Mouse (Mus musculus) T-helper 17 cell (primary cell): Measurements from ENCODE around the gene Rab3b.

Source experiments
- in situ Hi-C, 2 experiments: fragments of 300-600 bp; cut with MboI, MseI; formaldehyde crosslinking; loops; 1 replicate in 1 of 2; 2 replicates in 1 of 2; pipeline ENCODE4 v1.15.1; 2025; ENCODE audit warnings: high pct_unique_total_duplicates in 2 of 2

Rab3b gene

GRCm38 (mm10) chr4:108878963-108879822, at the start of gene Rab3b:
TSS of gene Rab3b (plus strand) at chr4:108879063.
- in situ Hi-C loops, result loop anchor here in 1 of 2 experiments (10.0 kb wide), 1 partner anchor 286 kb away; no protein-coding TSS in a partner anchor

GRCm38 (mm10) chr4:108830698-108831097, 48.2 kb upstream of the Rab3b start:
- in situ Hi-C loops, result loop anchor here in 1 of 2 experiments (25.0 kb wide), 1 partner anchor 832 kb away; the partner anchor contains the start of gene Cdkn2c

- in situ Hi-C loops, result loop anchor here in 1 of 2 experiments (25.0 kb wide), 1 partner anchor 829 kb away; the partner anchor contains the start of gene Cdkn2c
Measured at GRCm38 (mm10) chr4:108832916-108833827, 45.7 kb upstream of the Rab3b start, which contains the start of gene Btf3l4. TSS of gene Btf3l4 (minus strand) at chr4:108833614.

- in situ Hi-C loops, result loop anchor here in 1 of 2 experiments (25.0 kb wide), 1 partner anchor 829 kb away; the partner anchor contains the start of gene Cdkn2c
Measured at GRCm38 (mm10) chr4:108833828-108834114, 45.1 kb upstream of the Rab3b start.

- in situ Hi-C loops, result loop anchor here in 1 of 2 experiments (25.0 kb wide), 1 partner anchor 828 kb away; the partner anchor contains the start of gene Cdkn2c
Measured at GRCm38 (mm10) chr4:108834115-108834970, 44.5 kb upstream of the Rab3b start, which contains the start of gene Txndc12. TSS of gene Txndc12 (plus strand) at chr4:108834601.

- in situ Hi-C loops, result loop anchor here in 1 of 2 experiments (25.0 kb wide), 1 partner anchor 827 kb away; the partner anchor contains the start of gene Cdkn2c
Measured at GRCm38 (mm10) chr4:108834971-108835311, 43.9 kb upstream of the Rab3b start.

- in situ Hi-C loops, result loop anchor here in 1 of 2 experiments (25.0 kb wide), 1 partner anchor 827 kb away; the partner anchor contains the start of gene Cdkn2c
Measured at GRCm38 (mm10) chr4:108835496-108835895, 43.4 kb upstream of the Rab3b start.

GRCm38 (mm10) chr4:108838031-108838430, 40.8 kb upstream of the Rab3b start:
- in situ Hi-C loops, result loop anchor here in 1 of 2 experiments (25.0 kb wide), 1 partner anchor 824 kb away; the partner anchor contains the start of gene Cdkn2c

GRCm38 (mm10) chr4:108841920-108842578, 36.8 kb upstream of the Rab3b start:
- in situ Hi-C loops, result loop anchor here in 1 of 2 experiments (25.0 kb wide), 1 partner anchor 820 kb away; the partner anchor contains the start of gene Cdkn2c

- in situ Hi-C loops, result loop anchor here in 1 of 2 experiments (25.0 kb wide), 1 partner anchor 819 kb away; the partner anchor contains the start of gene Cdkn2c
Measured at GRCm38 (mm10) chr4:108843336-108843735, 35.5 kb upstream of the Rab3b start.

GRCm38 (mm10) chr4:108845824-108846569, 32.9 kb upstream of the Rab3b start:
- in situ Hi-C loops, result loop anchor here in 1 of 2 experiments (25.0 kb wide), 1 partner anchor 816 kb away; the partner anchor contains the start of gene Cdkn2c

GRCm38 (mm10) chr4:108847715-108848504, 31.0 kb upstream of the Rab3b start, which contains the start of gene Kti12:
TSS of gene Kti12 (plus strand) at chr4:108847785.
- in situ Hi-C loops, result loop anchor here in 1 of 2 experiments (25.0 kb wide), 1 partner anchor 814 kb away; the partner anchor contains the start of gene Cdkn2c

- in situ Hi-C loops, result loop anchor here in 1 of 2 experiments (25.0 kb wide), 1 partner anchor 814 kb away; the partner anchor contains the start of gene Cdkn2c
Measured at GRCm38 (mm10) chr4:108848505-108848848, 30.4 kb upstream of the Rab3b start, which contains the start of gene A730015C16Rik. TSS of gene A730015C16Rik (minus strand) at chr4:108848619.

- in situ Hi-C loops, result no loop called here
Measured at GRCm38 (mm10) chr4:108866806-108867205, 12.1 kb upstream of the Rab3b start.

- in situ Hi-C loops, result loop anchor here (5.0 to 10.0 kb wide), 2 partner anchors 107 to 295 kb away; no protein-coding TSS in a partner anchor
Measured at GRCm38 (mm10) chr4:108869730-108870374, 9.0 kb upstream of the Rab3b start.

- in situ Hi-C loops, result loop anchor here (5.0 to 10.0 kb wide), 2 partner anchors 104 to 291 kb away; no protein-coding TSS in a partner anchor
Measured at GRCm38 (mm10) chr4:108873746-108874145, 5.1 kb upstream of the Rab3b start.

- in situ Hi-C loops, result loop anchor here in 1 of 2 experiments (10.0 kb wide), 1 partner anchor 287 kb away; no protein-coding TSS in a partner anchor
Measured at GRCm38 (mm10) chr4:108877901-108878300, 962 bp upstream of the Rab3b start.
